Mouse (Mus musculus): ENCODE results near the gene Gprc5b. TPM values are rescaled to one million over a fixed set of nuclear protein-coding genes. Genes with fewer than 3 reads are reported as not detected.

The Gprc5b gene
- 7.3 and 22.3 TPM in 2 replicates for total RNA-seq (2012; rRNA removed)

DNA sequence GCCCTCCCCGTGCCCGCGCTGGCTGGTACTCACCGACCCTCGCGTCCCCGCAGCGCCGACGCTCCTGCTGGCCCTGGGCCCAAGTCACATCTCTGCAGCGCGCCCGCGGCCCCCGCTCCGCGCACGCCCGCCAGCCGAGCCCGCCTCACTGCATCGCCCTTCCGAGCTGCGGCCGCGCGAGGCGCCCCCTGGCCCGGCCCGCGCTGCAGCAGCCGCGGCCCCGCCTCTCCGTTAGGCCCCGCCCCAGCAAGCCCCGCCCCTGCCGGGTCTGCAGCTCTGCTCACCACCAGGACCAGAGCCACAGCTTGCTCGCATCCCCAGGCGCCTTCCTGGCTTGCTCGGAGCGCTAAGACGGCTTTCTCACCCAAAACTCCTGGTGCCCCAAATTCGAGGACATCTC lies at the start of gene Gprc5b:
Gene Gprc5b (minus strand): TSS at position 205 of the 400 bp plus-strand sequence.
- Histone ChIP-seq H3K27ac (ENCODE audit: insufficient read depth, low read depth, low read length, poor library complexity, severe bottlenecking) (no peak within 1 kb of the TSS), H3K36me3 (ENCODE audit: control insufficient read depth, insufficient read depth, low read length, poor library complexity, severe bottlenecking) (no peaks in the 10 kb centered on the region), H3K9me3 (ENCODE audit: control insufficient read depth, insufficient read depth, low read depth, low read length) (no peaks in the 10 kb centered on the region), H3K4me1 (ENCODE audit: control insufficient read depth in 2 of 2, insufficient read depth in 2 of 2, low read length in 2 of 2, poor library complexity in 1 of 2) (peaks cover 2 to 22% of the 10 kb centered on the region in 2 experiments; a peak in 3 of 4 replicates), H3K4me3 (ENCODE audit: insufficient read depth in 1 of 2, low read depth in 1 of 2, low read length in 2 of 2, poor library complexity in 1 of 2, severe bottlenecking in 1 of 2) (peak within 1 kb of the TSS; percentile 75 to 84), H3K9ac (ENCODE audit: insufficient read depth, low read depth, low read length, poor library complexity, severe bottlenecking) (peak within 1 kb of the TSS; percentile 76)
- in situ Hi-C loops (cut with MboI; ENCODE audit: low sequenced_read_pairs in 2 of 2, unreplicated experiment in 2 of 2) = loop anchor here (5.0 to 10.0 kb wide), 3 partner anchors 120 to 230 kb away; no protein-coding TSS in a partner anchor
- DNase-seq (ENCODE audit: low read depth, low spot score) = peak; percentile 68
- TF ChIP-seq HCFC1 (IDR thresholded peaks at IDR 0.05; ENCODE audit: borderline replicate concordance, insufficient read depth, low read length) (no peak), MAFK (IDR thresholded peaks at IDR 0.05; ENCODE audit: insufficient read depth, low read depth, low read length) (no peak), ZC3H11A (IDR thresholded peaks at IDR 0.05; ENCODE audit: borderline replicate concordance, low read depth, low read length) (no peak), ZNF384 (IDR thresholded peaks at IDR 0.05; ENCODE audit: low read depth, low read length) (no peak), CHD2 (IDR thresholded peaks at IDR 0.05; ENCODE audit: low read depth, low read length) (no peak)

DNA sequence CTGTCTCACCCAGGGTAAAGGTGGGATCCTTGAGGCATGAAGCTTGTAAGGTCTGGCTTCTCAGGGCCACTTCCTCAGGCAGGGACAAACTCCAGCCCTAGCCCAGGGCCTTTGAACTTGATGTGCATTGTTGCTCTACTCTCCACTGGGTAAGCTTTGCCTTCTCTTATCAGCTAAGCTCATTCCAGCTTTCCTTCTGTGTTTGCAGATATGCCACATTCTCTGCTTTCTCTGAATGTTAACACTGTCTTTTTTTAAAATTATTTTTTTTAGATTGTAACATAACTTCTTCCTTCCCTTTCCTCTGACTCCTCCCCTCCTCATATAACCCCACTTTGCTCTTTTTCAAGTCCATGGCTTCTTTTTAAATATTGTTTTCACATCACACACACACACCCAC lies 46.5 kb upstream of the Gprc5b start:
- Histone ChIP-seq H3K4me1 (ENCODE audit: control insufficient read depth in 2 of 2, insufficient read depth in 2 of 2, low read length in 2 of 2, poor library complexity in 1 of 2) (peaks cover 1 to 4% of the 10 kb centered on the region in 2 experiments; a peak in 1 of 4 replicates), H3K4me3 (ENCODE audit: insufficient read depth in 1 of 2, low read depth in 1 of 2, low read length in 2 of 2, poor library complexity in 1 of 2, severe bottlenecking in 1 of 2) (no peak overlapping the region), H3K9ac (ENCODE audit: insufficient read depth, low read depth, low read length, poor library complexity, severe bottlenecking) (no peak overlapping the region), H3K9me3 (ENCODE audit: control insufficient read depth, insufficient read depth, low read depth, low read length) (no peaks in the 10 kb centered on the region), H3K27ac (ENCODE audit: insufficient read depth, low read depth, low read length, poor library complexity, severe bottlenecking) (no peak overlapping the region), H3K36me3 (ENCODE audit: control insufficient read depth, insufficient read depth, low read length, poor library complexity, severe bottlenecking) (no peaks in the 10 kb centered on the region)
- TF ChIP-seq ZNF384 (IDR thresholded peaks at IDR 0.05; ENCODE audit: low read depth, low read length) (no peak), CHD2 (IDR thresholded peaks at IDR 0.05; ENCODE audit: low read depth, low read length) (no peak), ZC3H11A (IDR thresholded peaks at IDR 0.05; ENCODE audit: borderline replicate concordance, low read depth, low read length) (no peak), HCFC1 (IDR thresholded peaks at IDR 0.05; ENCODE audit: borderline replicate concordance, insufficient read depth, low read length) (no peak), MAFK (IDR thresholded peaks at IDR 0.05; ENCODE audit: insufficient read depth, low read depth, low read length) (no peak)
- no peak for DNase-seq (ENCODE audit: low read depth, low spot score)
- in situ Hi-C loops (cut with MboI; ENCODE audit: low sequenced_read_pairs in 2 of 2, unreplicated experiment in 2 of 2) = no loop called here

DNA sequence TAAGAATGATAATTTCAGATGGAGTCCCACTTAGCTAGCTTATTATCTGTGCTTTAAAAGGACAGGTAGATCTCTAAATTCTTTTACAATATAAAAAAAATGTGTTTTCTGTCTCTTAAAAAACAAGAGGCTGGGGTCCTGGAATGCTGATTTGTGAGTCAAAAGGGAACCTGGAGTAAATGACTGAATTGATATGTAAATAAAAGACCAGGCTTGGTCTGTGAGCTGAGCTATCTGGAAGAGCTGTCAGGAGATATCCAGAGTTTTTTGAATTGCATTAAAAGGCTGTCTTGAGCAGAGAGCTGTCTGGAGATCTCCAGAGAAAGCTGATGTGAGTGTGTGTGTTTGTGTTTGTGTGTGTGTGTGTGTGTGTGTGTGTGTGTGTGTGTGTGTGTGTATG lies 42.6 kb upstream of the Gprc5b start:
- no peak for TF ChIP-seq HCFC1 (IDR thresholded peaks at IDR 0.05; ENCODE audit: borderline replicate concordance, insufficient read depth, low read length)
- TF ChIP-seq CHD2 (IDR thresholded peaks at IDR 0.05; ENCODE audit: low read depth, low read length) = no peak
- TF ChIP-seq MAFK (IDR thresholded peaks at IDR 0.05; ENCODE audit: insufficient read depth, low read depth, low read length) = no peak
- no peak overlapping the region; the same call in 1 of the 2 replicates for H3K27ac ChIP-seq (ENCODE audit: insufficient read depth, low read depth, low read length, poor library complexity, severe bottlenecking)
- in situ Hi-C loops (cut with MboI; ENCODE audit: low sequenced_read_pairs in 2 of 2, unreplicated experiment in 2 of 2) = no loop called here

DNA sequence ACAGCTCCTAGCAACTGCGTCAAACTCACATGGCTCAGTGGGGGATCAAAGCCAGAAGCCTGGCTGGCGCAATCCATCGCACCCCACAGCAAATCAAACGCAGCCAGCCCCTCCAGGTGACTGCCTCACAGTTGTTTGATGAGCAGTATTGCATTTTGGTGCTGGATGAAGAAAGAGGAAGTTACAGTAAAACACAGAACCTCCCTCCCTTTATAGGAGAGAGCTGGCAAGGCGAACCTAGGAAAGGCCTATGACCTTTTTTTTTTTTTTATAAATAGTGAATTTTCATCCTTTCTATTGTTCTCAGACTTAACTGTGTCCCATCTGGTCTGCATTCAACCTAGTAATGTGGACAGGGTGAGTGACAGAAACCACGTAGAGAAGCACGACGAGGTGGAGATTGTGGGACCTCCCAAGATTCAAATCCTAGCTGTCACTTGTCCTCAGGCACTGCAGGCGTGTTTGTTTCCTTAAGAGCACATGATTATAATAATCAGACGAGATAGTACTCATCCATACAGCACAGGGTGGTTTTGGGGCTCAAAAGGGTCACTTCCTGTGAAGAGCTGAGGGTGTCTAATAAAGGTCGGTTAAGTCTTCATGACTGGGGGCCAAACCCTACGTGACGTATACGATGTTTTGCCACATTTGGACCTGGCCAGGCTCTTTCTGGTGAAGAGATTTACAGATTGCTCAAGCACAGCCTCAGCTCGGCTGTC lies 39.4 kb upstream of the Gprc5b start:
- TF ChIP-seq ZC3H11A (IDR thresholded peaks at IDR 0.05; ENCODE audit: borderline replicate concordance, low read depth, low read length) (no peak), HCFC1 (IDR thresholded peaks at IDR 0.05; ENCODE audit: borderline replicate concordance, insufficient read depth, low read length) (no peak), CHD2 (IDR thresholded peaks at IDR 0.05; ENCODE audit: low read depth, low read length) (no peak), MAFK (IDR thresholded peaks at IDR 0.05; ENCODE audit: insufficient read depth, low read depth, low read length) (no peak), ZNF384 (IDR thresholded peaks at IDR 0.05; ENCODE audit: low read depth, low read length) (no peak)
- H3K36me3 ChIP-seq (ENCODE audit: control insufficient read depth, insufficient read depth, low read length, poor library complexity, severe bottlenecking) = no peaks in the 10 kb centered on the region
- H3K27ac ChIP-seq (ENCODE audit: insufficient read depth, low read depth, low read length, poor library complexity, severe bottlenecking) = no peak overlapping the region
- no peak overlapping the region for H3K9ac ChIP-seq (ENCODE audit: insufficient read depth, low read depth, low read length, poor library complexity, severe bottlenecking)
- peaks cover 1 to 16% of the 10 kb centered on the region in 2 experiments; a peak in 1 of 4 replicates for H3K4me1 ChIP-seq (ENCODE audit: control insufficient read depth in 2 of 2, insufficient read depth in 2 of 2, low read length in 2 of 2, poor library complexity in 1 of 2)
- DNase-seq (ENCODE audit: low read depth, low spot score) = no peak
- no peak overlapping the region for H3K4me3 ChIP-seq (ENCODE audit: insufficient read depth in 1 of 2, low read depth in 1 of 2, low read length in 2 of 2, poor library complexity in 1 of 2, severe bottlenecking in 1 of 2)
- no peaks in the 10 kb centered on the region for H3K9me3 ChIP-seq (ENCODE audit: control insufficient read depth, insufficient read depth, low read depth, low read length)
- in situ Hi-C loops (cut with MboI; ENCODE audit: low sequenced_read_pairs in 2 of 2, unreplicated experiment in 2 of 2) = no loop called here

More for the DNA sequence above, 42.6 kb upstream of the Gprc5b start:
- no peak for DNase-seq (ENCODE audit: low read depth, low spot score)
- Histone ChIP-seq H3K36me3 (ENCODE audit: control insufficient read depth, insufficient read depth, low read length, poor library complexity, severe bottlenecking) (no peaks in the 10 kb centered on the region), H3K9me3 (ENCODE audit: control insufficient read depth, insufficient read depth, low read depth, low read length) (no peaks in the 10 kb centered on the region), H3K4me1 (ENCODE audit: control insufficient read depth in 2 of 2, insufficient read depth in 2 of 2, low read length in 2 of 2, poor library complexity in 1 of 2) (peaks cover 1 to 19% of the 10 kb centered on the region in 2 experiments; a peak in 1 of 4 replicates), H3K4me3 (ENCODE audit: insufficient read depth in 1 of 2, low read depth in 1 of 2, low read length in 2 of 2, poor library complexity in 1 of 2, severe bottlenecking in 1 of 2) (no peak overlapping the region), H3K9ac (ENCODE audit: insufficient read depth, low read depth, low read length, poor library complexity, severe bottlenecking) (no peak overlapping the region)
